Mouse (Mus musculus): Measurements from ENCODE around the gene Sowahc. TPM values are rescaled to one million over a fixed set of nuclear protein-coding genes. Genes with fewer than 3 reads are reported as not detected.

Sowahc gene
- 121 TPM for polyA plus RNA-seq (2014; fragmentation: Illumina TruSeq; extraction: RNeasy Lipid Tissue Mini Kit (QIAGEN cat#74804); ENCODE audit: low read depth, low replicate concordance)

DNA sequence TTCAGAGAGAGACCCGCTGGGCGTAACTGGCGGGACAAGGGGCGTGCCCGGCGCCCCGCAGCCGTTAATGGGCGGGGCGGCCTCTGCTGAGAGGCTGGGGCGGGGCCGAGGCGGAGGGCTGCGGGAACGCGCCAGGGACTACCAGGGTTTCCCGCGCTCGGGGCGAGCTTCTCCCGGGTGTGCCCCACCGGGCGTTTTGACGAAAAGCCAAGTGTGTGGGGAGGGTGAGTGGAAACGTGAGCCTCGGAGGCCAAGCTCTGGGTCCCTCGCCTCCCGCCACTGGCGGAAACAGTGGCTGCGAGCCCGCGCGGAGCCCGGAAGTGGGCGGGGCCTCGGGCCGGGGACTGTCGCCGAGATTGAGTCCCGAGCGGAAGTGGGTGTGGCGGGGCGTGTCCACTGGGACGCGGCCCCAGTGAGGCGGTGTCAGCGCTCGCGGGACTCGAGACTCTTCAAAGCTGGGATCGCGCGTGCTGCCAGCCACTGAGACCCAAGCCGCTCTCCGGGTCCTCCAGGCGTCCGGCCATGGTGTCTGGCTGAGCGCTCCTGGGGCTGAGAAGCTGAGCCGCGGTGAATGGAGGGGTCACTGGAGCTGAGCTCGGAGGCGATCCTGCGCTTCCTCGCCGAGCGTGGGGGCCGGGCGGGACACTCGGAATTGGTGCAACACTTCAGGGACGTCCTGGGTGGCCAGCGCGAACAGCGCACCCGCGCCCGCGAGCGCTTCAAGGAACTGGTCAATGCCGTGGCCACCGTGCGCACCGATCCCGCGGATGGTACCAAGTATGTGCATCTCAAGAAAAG, at the start of gene Sowahc, which contains the start of gene Sept10:
Sowahc (plus strand) TSS at position 481 of the 798 bp plus-strand sequence.
Sept10 (minus strand) TSS at position 375 of the 798 bp plus-strand sequence.

Other genes starting within 250 kb of the Sowahc start
- 114 TPM for gene Sept10, start 106 bp upstream of the Sowahc start, polyA plus RNA-seq (2014; fragmentation: Illumina TruSeq; extraction: RNeasy Lipid Tissue Mini Kit (QIAGEN cat#74804); ENCODE audit: low read depth, low replicate concordance)
- 59.5 TPM for gene P4ha1, start 101.3 kb downstream of the Sowahc start, polyA plus RNA-seq (2014; fragmentation: Illumina TruSeq; extraction: RNeasy Lipid Tissue Mini Kit (QIAGEN cat#74804); ENCODE audit: low read depth, low replicate concordance)
- 5.1 TPM for gene Gm10273, start 173.7 kb downstream of the Sowahc start, polyA plus RNA-seq (2014; fragmentation: Illumina TruSeq; extraction: RNeasy Lipid Tissue Mini Kit (QIAGEN cat#74804); ENCODE audit: low read depth, low replicate concordance)
- not detected for gene Pla2g12b, start 181.7 kb downstream of the Sowahc start, polyA plus RNA-seq (2014; fragmentation: Illumina TruSeq; extraction: RNeasy Lipid Tissue Mini Kit (QIAGEN cat#74804); ENCODE audit: low read depth, low replicate concordance)
- 6.2 TPM for gene Oit3, start 219.8 kb downstream of the Sowahc start, polyA plus RNA-seq (2014; fragmentation: Illumina TruSeq; extraction: RNeasy Lipid Tissue Mini Kit (QIAGEN cat#74804); ENCODE audit: low read depth, low replicate concordance)